Mouse (Mus musculus) embryonic fibroblast, embryonic 13.5 days (primary cell): ENCODE data around the gene Olfr985.

ENCODE experiments used
- CTCF ChIP-seq: IDR thresholded peaks from 2 replicates; pipeline ENCODE4 v1.5.1; 2011; ENCODE audit warnings: mild to moderate bottlenecking, control low read depth, low read length, moderate library complexity, borderline replicate concordance; ENCODE audit not compliant: insufficient read depth
- POLR2A ChIP-seq: IDR thresholded peaks from 2 replicates; pipeline ENCODE4 v1.6.1; 2011; ENCODE audit warnings: low read depth, mild to moderate bottlenecking, control low read depth, low read length, moderate library complexity

- TF ChIP-seq POLR2A (no peak), CTCF (no peak)
Measured at GRCm38 (mm10) chr9:40136987-40137688, 7.2 kb upstream of the Olfr985 start.
